9 mouse cellular contexts compared by ENCODE assay signal in genomic region chr5:24389011-24389657, GRCm38 (mm10). TPM values are rescaled to one million over a fixed set of nuclear protein-coding genes. Genes with fewer than 3 reads are reported as not detected.
A peak's percentile ranks its signal among the peaks of the same experiment; 100 is the strongest.
DNase-seq lines count a peak whose midpoint lies in the region; ATAC-seq lines count a peak whose summit lies in the region.
"Had no signal": no experiment of that assay in that cellular context is flagged by ENCODE, and none has a peak within 500 bp of the region (broad histone marks: within the 10 kb centered on the region; RNA-seq: fewer than 3 reads in every experiment).

No protein-coding gene starts in this region.

- no peak overlapping the region for H3K4me3 ChIP-seq in heart, embryonic 13.5 days

- peaks cover 68% of the 10 kb centered on the region for H3K4me1 ChIP-seq in heart, embryonic 13.5 days

- H3K27me3 ChIP-seq in heart, embryonic 13.5 days (replicated peaks) = peaks cover 43% of the 10 kb centered on the region

- no peak overlapping the region; the same call in 1 of the 2 replicates for H3K27ac ChIP-seq in heart, embryonic 13.5 days (replicated peaks)

- peak; percentile 26 to 55 for DNase-seq in heart, adult 9 months (ENCODE audit: low spot score in 2 of 2)
- no peak for DNase-seq in heart, adult 8-10 months (ENCODE audit: low spot score)
- peak; percentile 62 for DNase-seq in ES-CJ7 (ENCODE audit: low read depth, low spot score)
- no peak for DNase-seq in frontal cortex, adult 2 months (ENCODE audit: extremely low spot score in 1 of 2, low spot score in 1 of 2)
- DNase-seq in urinary bladder, adult 2 months (ENCODE audit: low spot score) = no peak
- no peak for DNase-seq in cerebellum, postnatal 36 days

- no peak for ATAC-seq in heart, embryonic 13.5 days (ENCODE audit: extremely low read depth, insufficient number of reproducible peaks, low FRiP score, low TSS enrichment)
- peak; percentile 24 for ATAC-seq in megakaryocyte-erythroid progenitor cell, adult 5-6 weeks (replicated peaks; ENCODE audit: low FRiP score, low TSS enrichment, poor library complexity, severe bottlenecking)

- H3K9ac ChIP-seq in heart, embryonic 13.5 days = peak overlapping the region; percentile 3

- no peaks in the 10 kb centered on the region for H3K9me3 ChIP-seq in heart, embryonic 13.5 days

- no peaks in the 10 kb centered on the region for H3K36me3 ChIP-seq in heart, embryonic 13.5 days

- no peak overlapping the region for H3K4me2 ChIP-seq in heart, embryonic 13.5 days

- WGBS in heart, embryonic 13.5 days = 52% methylated on average over 7 of the region's 7 CpGs

RNA-seq across cellular contexts. Expression of gene Atg9b, which starts 2.8 kb away (rescaled TPM):
- 1 to 10 TPM in 2 of 4 experiments, under 1 TPM in 2; 0.73 to 1.7 (median 1.1) TPM for total RNA-seq in heart, adult 8-10 months (2022)
- 0.87 and 1.4 TPM in 2 replicates for polyA plus RNA-seq in heart, embryonic 13.5 days (2015; fragmentation: Nextera tagmentation; extraction: Ambion mirVana)
- total RNA-seq in megakaryocyte-erythroid progenitor cell, adult 5-6 weeks (2014; fragmentation: Nextera tagmentation) = 1.9 and 5.2 TPM in 2 replicates
- 1.1 and 7.3 TPM in 2 replicates for total RNA-seq in megakaryocyte-erythroid progenitor cell, adult 5-6 weeks (2017)
- 3.0 and 4.7 TPM in 2 replicates for polyA plus RNA-seq in frontal cortex, adult 2 months (2012; rRNA removed)
- 3.1 and 5.1 TPM in 2 replicates for polyA plus RNA-seq in urinary bladder, adult 2 months (2012; rRNA removed)

RNA-seq across cellular contexts. Expression of gene Abcb8, which starts 4.3 kb away (rescaled TPM):
- 100 to 1,000 TPM in 2 of 4 experiments, 10 to 100 TPM in 2; 96.5 to 106 (median 101) TPM for total RNA-seq in heart, adult 8-10 months (2022)
- polyA plus RNA-seq in heart, embryonic 13.5 days (2015; fragmentation: Nextera tagmentation; extraction: Ambion mirVana) = 62.0 and 63.4 TPM in 2 replicates
- total RNA-seq in megakaryocyte-erythroid progenitor cell, adult 5-6 weeks (2014; fragmentation: Nextera tagmentation) = 59.4 and 83.4 TPM in 2 replicates
- total RNA-seq in megakaryocyte-erythroid progenitor cell, adult 5-6 weeks (2017) = 8.3 and 24.8 TPM in 2 replicates
- polyA plus RNA-seq in frontal cortex, adult 2 months (2012; rRNA removed) = 49.5 and 53.9 TPM in 2 replicates
- polyA plus RNA-seq in urinary bladder, adult 2 months (2012; rRNA removed) = 24.8 and 28.8 TPM in 2 replicates

RNA-seq across cellular contexts. Expression of gene Asic3, which starts 24.1 kb away (rescaled TPM):
- total RNA-seq in heart, adult 8-10 months (2022) = under 1 TPM in 1 of 4 experiments, not detected in 3; 0.16 TPM
- 0.25 TPM in 1 of 2 replicates, not detected in the other for polyA plus RNA-seq in heart, embryonic 13.5 days (2015; fragmentation: Nextera tagmentation; extraction: Ambion mirVana)
- total RNA-seq in megakaryocyte-erythroid progenitor cell, adult 5-6 weeks (2014; fragmentation: Nextera tagmentation) = 1.4 TPM in 1 of 2 replicates, not detected in the other
- not detected in 2 replicates for total RNA-seq in megakaryocyte-erythroid progenitor cell, adult 5-6 weeks (2017)
- 0.86 and 0.92 TPM in 2 replicates for polyA plus RNA-seq in frontal cortex, adult 2 months (2012; rRNA removed)
- polyA plus RNA-seq in urinary bladder, adult 2 months (2012; rRNA removed) = 0.29 and 0.50 TPM in 2 replicates
- polyA plus RNA-seq: intestine, embryonic 14.5 days had no signal

RNA-seq across cellular contexts. Expression of gene Nos3, which starts 24.5 kb away (rescaled TPM):
- total RNA-seq in heart, adult 8-10 months (2022) = 10 to 100 TPM; 21.4 to 26.9 (median 23.8) TPM
- polyA plus RNA-seq in heart, embryonic 13.5 days (2015; fragmentation: Nextera tagmentation; extraction: Ambion mirVana) = 34.0 and 35.0 TPM in 2 replicates
- total RNA-seq in megakaryocyte-erythroid progenitor cell, adult 5-6 weeks (2014; fragmentation: Nextera tagmentation) = not detected in 2 replicates
- 0.23 TPM in 1 of 2 replicates, not detected in the other for total RNA-seq in megakaryocyte-erythroid progenitor cell, adult 5-6 weeks (2017)
- polyA plus RNA-seq in frontal cortex, adult 2 months (2012; rRNA removed) = 10.1 and 10.7 TPM in 2 replicates
- polyA plus RNA-seq in urinary bladder, adult 2 months (2012; rRNA removed) = 7.3 and 8.3 TPM in 2 replicates

RNA-seq across cellular contexts. Expression of gene Cdk5, which starts 34.2 kb away (rescaled TPM):
- total RNA-seq in heart, adult 8-10 months (2022) = 10 to 100 TPM; 17.3 to 23.7 (median 19.1) TPM
- 25.8 and 28.7 TPM in 2 replicates for polyA plus RNA-seq in heart, embryonic 13.5 days (2015; fragmentation: Nextera tagmentation; extraction: Ambion mirVana)
- total RNA-seq in megakaryocyte-erythroid progenitor cell, adult 5-6 weeks (2014; fragmentation: Nextera tagmentation) = 25.5 and 31.7 TPM in 2 replicates
- 15.0 and 26.5 TPM in 2 replicates for total RNA-seq in megakaryocyte-erythroid progenitor cell, adult 5-6 weeks (2017)
- 214 and 226 TPM in 2 replicates for polyA plus RNA-seq in frontal cortex, adult 2 months (2012; rRNA removed)
- polyA plus RNA-seq in urinary bladder, adult 2 months (2012; rRNA removed) = 61.4 and 77.8 TPM in 2 replicates

Comparison
In these comparisons a context has a peak if more than half of its experiments do, and no peak if none do; other contexts are left out.
1. DNase-seq: peak in heart, adult 9 months (2 of 2) and ES-CJ7 (single experiment); none in heart, adult 8-10 months (single experiment), frontal cortex, adult 2 months (0 of 2), urinary bladder, adult 2 months (single experiment) and cerebellum, postnatal 36 days (0 of 2).